ENCODE assay signal across 22 mouse cellular contexts in the genomic region with DNA sequence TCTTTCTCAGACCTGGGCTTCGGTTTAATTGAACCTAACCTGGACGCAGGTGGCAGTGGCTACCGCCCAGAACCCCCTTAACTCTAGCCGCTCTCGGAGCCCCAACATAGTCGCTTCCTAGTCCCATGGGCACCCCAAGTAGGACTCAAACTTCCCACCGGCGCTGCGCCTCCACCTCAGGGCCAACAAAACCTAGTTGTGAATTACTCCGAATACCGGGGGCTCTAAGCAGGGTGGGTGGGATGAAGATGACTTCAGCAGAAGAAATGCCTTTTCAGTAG. TPM values are rescaled to one million over a fixed set of nuclear protein-coding genes. Genes with fewer than 3 reads are reported as not detected.
DNase-seq lines count a peak whose midpoint lies in the region; ATAC-seq lines count a peak whose summit lies in the region.
"Had no signal": no experiment of that assay in that cellular context is flagged by ENCODE, and none has a peak within 500 bp of the region (broad histone marks: within the 10 kb centered on the region; RNA-seq: fewer than 3 reads in every experiment).

No protein-coding gene starts in this region.

- no peak for DNase-seq in forebrain, embryonic 10.5 days (ENCODE audit: extremely low spot score, low spot score)
- DNase-seq in forebrain, embryonic 14.5 days (ENCODE audit: low spot score), result no peak
- no peak for DNase-seq in midbrain, embryonic 10.5 days (ENCODE audit: low spot score)
- DNase-seq in frontal cortex, postnatal 36 days (ENCODE audit: low spot score in 2 of 2), result no peak
- DNase-seq in spleen, adult 18-20 months, result no peak
- DNase-seq: adrenal gland, postnatal 14 days; cerebellum, adult 11-12 months; gastrocnemius, adult 2 months; heart, adult 18-20 months; kidney, adult 2 months; kidney, postnatal 14 days; layer of hippocampus, adult 9-11 months; liver; liver, postnatal 0 days; lung, postnatal 14 days; right cerebral cortex, postnatal 25 days had no signal

- ATAC-seq in forebrain, embryonic 14.5 days, result no peak
- ATAC-seq in midbrain, embryonic 13.5 days, result no peak
- no peak for ATAC-seq in hindbrain, embryonic 15.5 days (ENCODE audit: low FRiP score, low read depth)
- no peak for ATAC-seq in neural tube, embryonic 13.5 days (ENCODE audit: low read depth)
- ATAC-seq: forebrain, embryonic 16.5 days; liver, postnatal 0 days had no signal

- H3K4me2 ChIP-seq in forebrain, embryonic 14.5 days (ENCODE audit: low read length), result no peak overlapping the region
- H3K4me2 ChIP-seq in midbrain, embryonic 13.5 days (replicated peaks), result peak overlapping the region; percentile 34
- 0 out of 2 replicates have a peak overlapping the region, but pooled peaks have one; percentile 1 for H3K4me2 ChIP-seq in hindbrain, embryonic 15.5 days
- H3K4me2 ChIP-seq in neural tube, embryonic 13.5 days, result peak overlapping the region; percentile 51

- peaks cover 100% of the 10 kb centered on the region for H3K27me3 ChIP-seq in forebrain, embryonic 10.5 days (ENCODE audit: poor library complexity, severe bottlenecking)
- peaks cover 88% of the 10 kb centered on the region for H3K27me3 ChIP-seq in forebrain, embryonic 14.5 days (replicated peaks; ENCODE audit: control insufficient read depth, insufficient read depth, low read length)
- H3K27me3 ChIP-seq in midbrain, embryonic 13.5 days, result peaks cover 99% of the 10 kb centered on the region
- H3K27me3 ChIP-seq in midbrain, embryonic 10.5 days (ENCODE audit: low read depth, poor library complexity, severe bottlenecking), result peaks cover 100% of the 10 kb centered on the region
- peaks cover 81% of the 10 kb centered on the region for H3K27me3 ChIP-seq in hindbrain, embryonic 15.5 days
- H3K27me3 ChIP-seq in neural tube, embryonic 13.5 days, result peaks cover 96% of the 10 kb centered on the region
- H3K27me3 ChIP-seq: CH12.LX had no signal

- H3K4me3 ChIP-seq in forebrain, embryonic 10.5 days, result peak overlapping the region; percentile 24; the same call in 1 of the 2 replicates
- no peak overlapping the region for H3K4me3 ChIP-seq in forebrain, embryonic 14.5 days (ENCODE audit: low read depth, low read length)
- H3K4me3 ChIP-seq in midbrain, embryonic 13.5 days (replicated peaks), result no peak overlapping the region
- no peak overlapping the region for H3K4me3 ChIP-seq in midbrain, embryonic 10.5 days
- H3K4me3 ChIP-seq in hindbrain, embryonic 15.5 days, result no peak overlapping the region
- H3K4me3 ChIP-seq in neural tube, embryonic 13.5 days, result peak overlapping the region; percentile 11
- H3K4me3 ChIP-seq: gastrocnemius, adult 2 months; myocyte had no signal

- no peak overlapping the region; the same call in 1 of the 2 replicates for H3K27ac ChIP-seq in forebrain, embryonic 10.5 days
- H3K27ac ChIP-seq in forebrain, embryonic 14.5 days (ENCODE audit: low read depth, low read length), result no peak overlapping the region
- H3K27ac ChIP-seq in midbrain, embryonic 13.5 days, result 0 out of 2 replicates have a peak overlapping the region, but pooled peaks have one; percentile 12
- H3K27ac ChIP-seq in midbrain, embryonic 10.5 days (replicated peaks), result no peak overlapping the region; the same call in 1 of the 2 replicates
- no peak overlapping the region for H3K27ac ChIP-seq in hindbrain, embryonic 15.5 days (replicated peaks)
- H3K27ac ChIP-seq in neural tube, embryonic 13.5 days (replicated peaks), result peak overlapping the region; percentile 75
- H3K27ac ChIP-seq: gastrocnemius, adult 2 months had no signal

- 2% methylated on average over 11 of the region's 11 CpGs for WGBS in forebrain, embryonic 10.5 days
- under 1% methylated on average over 11 of the region's 11 CpGs for WGBS in forebrain, embryonic 14.5 days
- WGBS in midbrain, embryonic 13.5 days, result 2% methylated on average over 11 of the region's 11 CpGs
- WGBS in midbrain, embryonic 10.5 days, result 2% methylated on average over 11 of the region's 11 CpGs
- WGBS in hindbrain, embryonic 15.5 days, result 3% methylated on average over 11 of the region's 11 CpGs
- 2% methylated on average over 11 of the region's 11 CpGs for WGBS in neural tube, embryonic 13.5 days

- no peaks in the 10 kb centered on the region for H3K9me3 ChIP-seq in forebrain, embryonic 10.5 days
- H3K9me3 ChIP-seq in forebrain, embryonic 14.5 days (replicated peaks; ENCODE audit: control insufficient read depth, low read length), result no peaks in the 10 kb centered on the region
- H3K9me3 ChIP-seq in midbrain, embryonic 13.5 days, result no peaks in the 10 kb centered on the region
- H3K9me3 ChIP-seq in midbrain, embryonic 10.5 days (replicated peaks), result no peaks in the 10 kb centered on the region
- no peaks in the 10 kb centered on the region for H3K9me3 ChIP-seq in hindbrain, embryonic 15.5 days
- no peaks in the 10 kb centered on the region for H3K9me3 ChIP-seq in neural tube, embryonic 13.5 days

- no peak overlapping the region for H3K9ac ChIP-seq in forebrain, embryonic 14.5 days (ENCODE audit: low read length)
- H3K9ac ChIP-seq in midbrain, embryonic 13.5 days (replicated peaks), result no peak overlapping the region
- H3K9ac ChIP-seq in hindbrain, embryonic 15.5 days, result no peak overlapping the region
- H3K9ac ChIP-seq in neural tube, embryonic 13.5 days, result 0 out of 2 replicates have a peak overlapping the region, but pooled peaks have one; percentile 50
- H3K9ac ChIP-seq: liver, postnatal 0 days had no signal

- H3K36me3 ChIP-seq in forebrain, embryonic 10.5 days (replicated peaks), result no peaks in the 10 kb centered on the region
- no peaks in the 10 kb centered on the region for H3K36me3 ChIP-seq in forebrain, embryonic 14.5 days (ENCODE audit: control insufficient read depth, insufficient read depth, low read length)
- H3K36me3 ChIP-seq in midbrain, embryonic 13.5 days, result no peaks in the 10 kb centered on the region
- no peaks in the 10 kb centered on the region for H3K36me3 ChIP-seq in midbrain, embryonic 10.5 days
- H3K36me3 ChIP-seq in hindbrain, embryonic 15.5 days, result no peaks in the 10 kb centered on the region
- H3K36me3 ChIP-seq in neural tube, embryonic 13.5 days, result no peaks in the 10 kb centered on the region

- peaks cover 78% of the 10 kb centered on the region for H3K4me1 ChIP-seq in forebrain, embryonic 10.5 days
- no peaks in the 10 kb centered on the region for H3K4me1 ChIP-seq in forebrain, embryonic 14.5 days (ENCODE audit: control insufficient read depth, insufficient read depth, low read length)
- H3K4me1 ChIP-seq in midbrain, embryonic 13.5 days (replicated peaks), result peaks cover 21% of the 10 kb centered on the region
- H3K4me1 ChIP-seq in midbrain, embryonic 10.5 days, result peaks cover 19% of the 10 kb centered on the region
- peaks cover 9% of the 10 kb centered on the region; the same call in 1 of the 2 replicates for H3K4me1 ChIP-seq in hindbrain, embryonic 15.5 days (replicated peaks)
- peaks cover 62% of the 10 kb centered on the region for H3K4me1 ChIP-seq in neural tube, embryonic 13.5 days (replicated peaks)

RNA-seq across cellular contexts. Expression of a gene that starts 28.2 kb away (rescaled TPM):
- 5.1 and 5.3 TPM in 2 replicates for polyA plus RNA-seq in forebrain, embryonic 10.5 days (2016; fragmentation: Nextera tagmentation; extraction: Ambion mirVana)
- polyA plus RNA-seq in forebrain, embryonic 14.5 days (2014; fragmentation: Nextera tagmentation; extraction: Ambion mirVana), result 0.20 and 0.41 TPM in 2 replicates
- polyA plus RNA-seq in midbrain, embryonic 13.5 days (2015; fragmentation: Nextera tagmentation; extraction: Ambion mirVana), result 8.9 and 9.2 TPM in 2 replicates
- 2.3 and 2.5 TPM in 2 replicates for polyA plus RNA-seq in midbrain, embryonic 10.5 days (2016; fragmentation: Nextera tagmentation; extraction: Ambion mirVana)
- 10.5 and 11.5 TPM in 2 replicates for polyA plus RNA-seq in hindbrain, embryonic 15.5 days (2015; fragmentation: Nextera tagmentation; extraction: Ambion mirVana)
- 11.6 and 13.7 TPM in 2 replicates for polyA plus RNA-seq in neural tube, embryonic 13.5 days (2015; fragmentation: Nextera tagmentation; extraction: Ambion mirVana)
- polyA plus RNA-seq: liver, postnatal 0 days had no signal

Comparison
In these comparisons a context has a peak if more than half of its experiments do, and no peak if none do; other contexts are left out.
1. H3K27ac ChIP-seq: peak in midbrain, embryonic 13.5 days (single experiment) and neural tube, embryonic 13.5 days (single experiment); none in forebrain, embryonic 10.5 days (single experiment), forebrain, embryonic 14.5 days (single experiment), midbrain, embryonic 10.5 days (single experiment) and hindbrain, embryonic 15.5 days (single experiment).
2. H3K4me3 ChIP-seq: peak in forebrain, embryonic 10.5 days (single experiment) and neural tube, embryonic 13.5 days (single experiment); none in forebrain, embryonic 14.5 days (single experiment), midbrain, embryonic 13.5 days (single experiment), midbrain, embryonic 10.5 days (single experiment) and hindbrain, embryonic 15.5 days (single experiment).